Mouse (Mus musculus) lung, postnatal 36 days (tissue): Measurements from ENCODE around the gene Gm20388.

Experiments used
- DNase-seq: peaks from one replicate; pipeline ENCODE4 v3.0.0; 2022; ENCODE audit warnings: mixed read lengths

Gene Gm20388

GRCm38 (mm10) chr8:120463918-120464584, 553.4 kb downstream of the Gm20388 start:
- DNase-seq, result no peak

GRCm38 (mm10) chr8:120464585-120464937, 553.9 kb downstream of the Gm20388 start:
- DNase-seq, result no peak

- DNase-seq, result no peak
These were observed 555.1 kb downstream of the Gm20388 start for GRCm38 (mm10) chr8:120465710-120466109.

GRCm38 (mm10) chr8:120466266-120466665, 555.6 kb downstream of the Gm20388 start:
- no peak for DNase-seq

- no peak for DNase-seq
These were observed 557.0 kb downstream of the Gm20388 start for GRCm38 (mm10) chr8:120467598-120467997.

GRCm38 (mm10) chr8:120470170-120470569, 559.5 kb downstream of the Gm20388 start:
- DNase-seq, result no peak

- peak; percentile 66 for DNase-seq
These were observed 560.5 kb downstream of the Gm20388 start for GRCm38 (mm10) chr8:120471166-120471565.

GRCm38 (mm10) chr8:120471752-120472151, 561.1 kb downstream of the Gm20388 start:
- no peak for DNase-seq

- DNase-seq, result no peak
These were observed 561.6 kb downstream of the Gm20388 start for GRCm38 (mm10) chr8:120472230-120472629.

- DNase-seq, result peak; percentile 80
These were observed 563.2 kb downstream of the Gm20388 start for GRCm38 (mm10) chr8:120473729-120474364.

- no peak for DNase-seq
These were observed 564.0 kb downstream of the Gm20388 start for GRCm38 (mm10) chr8:120474496-120475235.

GRCm38 (mm10) chr8:120475462-120476201, 565.0 kb downstream of the Gm20388 start:
- peak; percentile 82 for DNase-seq

- no peak for DNase-seq
These were observed 566.3 kb downstream of the Gm20388 start for GRCm38 (mm10) chr8:120476711-120477575.

GRCm38 (mm10) chr8:120478754-120479153, 568.1 kb downstream of the Gm20388 start:
- no peak for DNase-seq

- DNase-seq, result no peak
These were observed 569.0 kb downstream of the Gm20388 start for GRCm38 (mm10) chr8:120479691-120480090.

GRCm38 (mm10) chr8:120482015-120482689, 571.5 kb downstream of the Gm20388 start:
- DNase-seq, result no peak

- no peak for DNase-seq
These were observed 573.8 kb downstream of the Gm20388 start for GRCm38 (mm10) chr8:120484460-120484859.

- no peak for DNase-seq
These were observed 574.5 kb downstream of the Gm20388 start for GRCm38 (mm10) chr8:120485116-120485515.

GRCm38 (mm10) chr8:120485551-120486476, 575.2 kb downstream of the Gm20388 start:
- DNase-seq, result no peak
